Mouse (Mus musculus) CD4-positive helper T cell, adult 2 months (primary cell): ENCODE results near the gene Gm10260.

ENCODE experiments used
- DNase-seq: peaks from one replicate; pipeline ENCODE4 v3.0.0-alpha.2; 2012; ENCODE audit warnings: low read depth, missing footprints, low spot score

Gene Gm10260

GRCm38 (mm10) chr13:97760532-97760931, at the start of gene Gm10260:
Gm10260 (minus strand) TSS chr13:97760632.
- DNase-seq: no peak

DNA sequence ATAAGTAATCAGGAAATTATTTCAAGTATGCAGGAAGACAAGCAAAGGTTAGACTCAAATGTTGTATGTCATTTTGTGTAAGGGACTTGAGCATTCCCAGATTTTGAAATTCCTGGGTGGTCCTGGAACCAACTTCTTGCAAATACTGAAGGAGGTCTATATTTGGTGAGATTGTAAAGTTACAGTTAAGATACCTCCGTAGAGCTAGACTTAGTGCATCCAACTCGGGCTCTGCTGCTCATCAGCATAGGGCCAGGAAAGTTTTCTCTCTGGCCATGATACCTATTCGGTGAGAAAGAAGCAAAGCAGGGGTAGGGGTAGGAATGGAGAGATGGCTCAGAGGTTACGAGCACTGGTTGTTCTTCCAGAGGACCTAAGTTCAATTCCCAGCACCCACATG, 49.4 kb upstream of the Gm10260 start:
- no peak for DNase-seq

GRCm38 (mm10) chr13:97805907-97806306, 45.5 kb upstream of the Gm10260 start:
- no peak for DNase-seq

DNA sequence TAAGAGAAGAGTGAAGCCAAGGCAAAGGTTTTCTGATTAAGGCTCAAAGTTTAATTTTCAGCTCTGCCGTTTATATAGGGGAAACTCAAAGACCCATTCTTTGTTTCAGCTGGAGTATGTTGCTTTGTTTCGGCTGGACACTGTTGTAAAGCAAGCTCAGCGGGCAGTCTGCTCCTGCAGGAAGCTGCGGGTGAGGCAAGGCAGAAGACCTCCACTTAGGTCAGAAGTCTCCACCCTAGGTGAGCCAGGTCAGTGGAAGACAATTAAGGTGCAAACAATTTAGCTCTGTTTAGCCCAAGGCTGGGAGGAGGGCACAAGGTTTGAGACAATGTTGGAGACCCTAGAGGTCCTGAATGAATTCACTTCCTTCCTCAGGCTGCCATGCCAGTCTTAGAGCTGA, 42.0 kb upstream of the Gm10260 start:
- DNase-seq: no peak

DNA sequence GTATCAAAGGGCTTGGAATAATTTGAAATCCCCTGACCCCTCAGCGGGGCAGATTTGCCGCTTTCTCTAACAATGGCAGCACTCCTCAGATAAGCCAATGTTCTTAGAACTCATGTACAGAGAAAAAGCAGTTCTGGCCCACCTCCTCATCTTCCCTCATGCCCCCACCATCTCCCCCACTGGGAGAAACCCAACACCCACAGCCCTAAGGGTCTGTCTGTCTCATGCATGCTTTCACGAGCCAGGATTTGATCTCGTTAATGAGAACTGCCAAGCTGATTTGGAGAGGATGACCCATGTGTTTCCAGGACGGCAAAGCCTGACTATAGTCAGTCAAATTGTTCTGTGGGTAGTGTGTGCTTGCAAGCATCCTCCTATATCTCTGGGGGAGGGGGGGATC, 37.0 kb upstream of the Gm10260 start:
- no peak for DNase-seq

- no peak for DNase-seq
These were observed 34.3 kb upstream of the Gm10260 start for GRCm38 (mm10) chr13:97794780-97795179.

- no peak for DNase-seq
These were observed 33.5 kb upstream of the Gm10260 start for GRCm38 (mm10) chr13:97793932-97794331.

DNA sequence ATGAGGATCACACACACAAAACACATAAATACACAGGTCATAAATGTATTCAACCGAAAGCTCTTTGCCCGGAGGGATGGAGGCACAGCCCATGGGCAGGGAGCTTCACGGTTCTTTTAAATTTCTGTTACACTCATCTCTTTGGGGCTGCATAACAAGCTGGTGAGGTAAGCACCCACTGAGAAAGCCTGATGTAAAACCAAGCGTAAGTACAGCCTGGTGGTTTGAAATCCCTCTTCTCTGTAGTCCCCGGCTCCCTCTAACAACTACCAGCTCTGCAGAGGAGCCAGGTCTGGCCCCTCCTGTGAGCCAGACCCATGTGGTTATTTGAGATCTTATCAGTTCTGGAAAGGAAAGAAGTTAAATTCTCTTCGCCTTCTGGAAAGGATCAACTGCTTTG, 31.2 kb upstream of the Gm10260 start:
- no peak for DNase-seq

GRCm38 (mm10) chr13:97789782-97790450, 29.5 kb upstream of the Gm10260 start:
- DNase-seq: peak; percentile 65

DNA sequence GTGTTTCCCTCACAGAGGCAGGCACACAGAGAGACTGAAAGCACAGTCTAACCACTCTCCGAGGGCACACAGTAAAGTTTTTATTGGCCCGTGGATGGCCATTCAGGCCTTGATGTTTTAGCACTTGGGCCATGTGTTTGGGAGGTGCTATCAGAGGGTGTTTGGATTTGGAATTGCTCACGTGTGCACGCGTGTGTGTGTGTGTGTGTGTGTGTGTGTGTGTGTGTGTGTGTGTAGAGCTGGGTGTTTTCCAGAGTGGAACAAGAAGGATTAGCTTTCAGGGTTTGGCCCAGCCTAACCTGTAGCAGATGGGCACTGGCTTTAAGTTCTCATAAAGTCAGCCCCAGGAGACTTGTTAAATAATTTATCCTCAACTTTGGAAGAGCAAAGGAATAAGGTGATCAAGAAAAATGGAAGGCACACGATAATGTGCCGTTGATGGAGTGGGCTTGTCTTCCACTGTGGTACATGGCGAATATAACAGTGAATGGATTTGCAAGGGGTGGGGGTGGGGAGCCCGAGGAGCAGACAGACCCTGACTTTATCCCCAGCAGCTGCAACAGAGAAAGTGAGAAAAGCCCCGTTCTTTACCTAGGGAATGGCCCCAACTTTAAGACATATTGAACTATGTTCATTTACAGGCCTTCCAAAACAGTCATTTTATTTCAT, 24.9 kb upstream of the Gm10260 start:
- no peak for DNase-seq

DNA sequence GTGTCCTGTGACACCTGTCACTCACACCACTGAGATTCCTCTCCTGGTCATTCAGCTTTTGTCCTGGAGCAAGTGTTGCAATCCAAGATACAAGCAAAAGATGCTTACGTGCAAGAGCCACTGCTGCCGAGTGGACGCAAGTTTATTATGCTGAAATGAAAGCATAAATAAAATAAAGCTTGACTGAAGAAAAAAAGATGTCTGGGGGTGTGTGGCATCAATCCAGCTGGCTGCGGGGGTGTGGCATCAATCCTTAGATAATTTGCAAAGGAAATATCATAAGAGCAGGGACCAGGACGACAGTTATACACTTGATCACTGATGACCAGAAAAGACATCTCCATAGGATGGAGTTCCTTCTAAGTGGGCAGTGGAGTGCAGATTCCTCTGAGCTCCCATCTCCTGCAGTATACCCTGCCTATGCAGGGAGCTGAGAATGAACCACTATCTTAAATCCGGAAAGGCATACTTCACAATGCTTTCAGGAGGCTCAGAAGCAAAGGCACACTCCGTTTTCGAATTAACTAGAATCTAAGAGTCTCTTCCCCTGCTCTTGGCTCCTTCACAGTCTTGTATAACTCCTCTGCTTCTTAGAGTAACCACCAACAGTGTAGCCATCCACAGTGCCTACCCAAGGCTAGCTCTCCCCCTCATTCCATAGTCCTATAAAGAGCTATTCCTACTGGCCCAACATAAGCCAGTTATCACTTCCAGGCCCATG, 23.2 kb upstream of the Gm10260 start:
- no peak for DNase-seq

- DNase-seq: no peak
These were observed 21.6 kb upstream of the Gm10260 start for GRCm38 (mm10) chr13:97782063-97782462.

DNA sequence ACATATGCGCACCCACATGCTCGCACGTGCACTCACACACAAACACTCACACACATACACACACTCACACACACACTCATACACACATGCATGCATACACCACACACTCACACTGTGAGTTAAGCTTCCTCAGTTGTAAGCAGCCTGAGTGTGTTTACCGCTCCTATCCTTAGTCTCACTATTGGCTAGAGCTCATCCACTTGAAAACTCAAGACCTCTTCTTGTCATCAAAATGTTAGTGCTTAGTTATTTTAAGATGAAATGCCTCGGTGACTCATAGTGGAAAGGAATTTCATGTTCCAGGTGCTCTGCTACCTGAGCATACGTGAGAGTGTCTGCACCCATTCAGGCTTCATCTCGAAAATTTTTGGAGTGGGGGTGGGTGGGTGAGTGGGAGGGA, 21.2 kb upstream of the Gm10260 start:
- no peak for DNase-seq

DNA sequence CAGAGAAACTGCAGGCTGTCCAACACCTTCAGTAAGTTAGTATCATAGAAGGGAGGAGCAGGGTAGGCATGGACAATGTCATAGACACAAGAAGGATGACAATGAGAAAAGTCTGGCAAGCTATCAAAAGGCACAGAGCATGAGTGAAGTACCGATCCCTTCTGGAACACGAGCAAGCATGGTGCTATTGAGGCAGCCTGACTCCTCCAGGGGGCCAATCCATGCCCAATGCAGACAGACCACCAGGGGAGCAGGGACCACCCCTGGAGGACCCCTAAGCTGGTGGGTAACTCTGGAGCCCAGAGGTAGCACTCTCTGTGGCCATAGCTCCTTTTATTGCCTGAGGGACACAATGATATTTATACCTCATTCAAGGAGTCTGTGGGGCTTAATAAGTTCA, 20.1 kb upstream of the Gm10260 start:
- DNase-seq: no peak

DNA sequence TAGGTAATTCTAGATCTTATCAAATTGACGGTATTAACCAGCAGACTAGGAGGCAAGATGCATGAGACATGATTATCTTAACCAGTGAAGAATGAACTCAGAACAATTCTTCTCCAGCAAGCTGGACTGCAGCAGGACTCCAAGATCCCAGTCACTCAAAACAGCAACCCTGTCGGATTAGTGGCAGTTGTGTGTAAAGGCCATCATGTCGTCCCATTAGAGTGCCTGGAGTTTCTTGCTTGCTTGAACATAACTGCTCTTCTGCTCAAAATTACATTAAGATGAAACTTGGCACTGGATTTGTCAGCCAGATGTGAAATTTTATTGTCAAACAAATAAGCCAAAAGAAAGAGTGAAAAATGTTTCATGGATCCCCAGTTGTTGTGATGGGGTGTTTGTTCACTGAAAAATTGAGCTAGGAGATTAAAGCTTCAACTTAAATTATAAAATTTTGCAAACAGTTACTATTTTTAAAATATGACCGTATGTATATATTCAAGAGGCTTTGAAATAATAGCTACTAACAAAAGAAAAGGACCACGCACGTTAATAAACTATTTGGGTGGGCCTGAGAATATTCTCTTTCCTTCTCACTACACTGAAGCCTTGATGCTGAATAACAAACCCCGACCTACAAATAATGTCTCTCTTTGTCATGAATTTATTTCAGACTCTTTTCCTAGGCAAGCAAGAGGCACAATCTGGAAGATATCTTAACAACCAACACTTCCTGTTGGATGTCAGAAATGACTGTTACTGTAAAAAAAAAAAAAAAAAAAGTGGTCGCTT, 19.4 kb upstream of the Gm10260 start:
- no peak for DNase-seq

DNA sequence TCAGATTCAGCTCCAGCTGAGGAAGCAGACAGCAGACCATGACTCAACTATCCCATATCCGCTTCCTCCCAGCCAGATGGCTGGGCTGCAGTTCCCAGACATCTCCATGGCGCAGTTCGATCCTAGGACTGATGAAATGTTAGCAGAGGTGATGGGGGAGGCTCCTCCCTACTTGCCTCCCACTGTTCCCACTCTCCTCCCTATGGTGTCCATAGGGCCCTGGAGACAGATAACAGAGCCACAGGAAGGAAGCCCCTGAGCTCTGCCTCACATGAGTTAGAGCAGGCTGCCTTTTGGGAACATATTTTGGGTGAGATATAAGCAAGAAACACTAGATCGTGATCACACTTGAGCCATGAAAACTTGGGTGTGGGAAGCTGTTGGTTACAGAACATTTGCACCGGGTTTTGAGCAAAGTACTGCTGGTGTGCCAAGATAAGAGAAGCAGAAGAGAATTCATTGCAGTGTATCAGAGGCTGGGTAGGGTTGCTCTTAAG, 18.3 kb upstream of the Gm10260 start:
- no peak for DNase-seq

- DNase-seq: no peak
These were observed 17.2 kb upstream of the Gm10260 start for GRCm38 (mm10) chr13:97777667-97778066.

GRCm38 (mm10) chr13:97776702-97777101, 16.3 kb upstream of the Gm10260 start:
- no peak for DNase-seq

- DNase-seq: no peak
These were observed 15.5 kb upstream of the Gm10260 start for GRCm38 (mm10) chr13:97775907-97776306.

GRCm38 (mm10) chr13:97774740-97775425, 14.5 kb upstream of the Gm10260 start:
- no peak for DNase-seq

DNA sequence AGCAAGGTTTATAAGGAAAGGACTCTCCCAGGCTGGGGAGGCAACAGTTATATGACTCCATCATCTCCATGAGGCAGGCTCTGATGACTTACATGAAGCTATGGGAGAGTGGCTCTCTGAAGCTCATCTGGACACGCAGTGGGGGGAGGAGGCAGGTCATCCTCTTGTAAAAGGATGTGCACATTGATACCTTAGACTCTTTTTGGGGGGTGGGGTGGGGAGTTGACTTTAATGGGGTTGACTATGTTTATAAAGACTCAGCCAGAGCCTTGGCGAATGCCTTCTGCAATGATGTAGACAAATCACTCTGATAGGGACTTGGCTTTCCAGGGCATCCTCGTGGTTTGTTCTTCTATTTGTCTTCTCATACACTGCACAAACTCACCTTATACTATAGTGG, 8.8 kb upstream of the Gm10260 start:
- no peak for DNase-seq
